Mouse (Mus musculus): ENCODE data around the gene Etv5. TPM values are rescaled to one million over a fixed set of nuclear protein-coding genes. Genes with fewer than 3 reads are reported as not detected.

Etv5 gene
- polyA plus RNA-seq, 1 experiment from 2014 or later = 14.3 TPM

DNA sequence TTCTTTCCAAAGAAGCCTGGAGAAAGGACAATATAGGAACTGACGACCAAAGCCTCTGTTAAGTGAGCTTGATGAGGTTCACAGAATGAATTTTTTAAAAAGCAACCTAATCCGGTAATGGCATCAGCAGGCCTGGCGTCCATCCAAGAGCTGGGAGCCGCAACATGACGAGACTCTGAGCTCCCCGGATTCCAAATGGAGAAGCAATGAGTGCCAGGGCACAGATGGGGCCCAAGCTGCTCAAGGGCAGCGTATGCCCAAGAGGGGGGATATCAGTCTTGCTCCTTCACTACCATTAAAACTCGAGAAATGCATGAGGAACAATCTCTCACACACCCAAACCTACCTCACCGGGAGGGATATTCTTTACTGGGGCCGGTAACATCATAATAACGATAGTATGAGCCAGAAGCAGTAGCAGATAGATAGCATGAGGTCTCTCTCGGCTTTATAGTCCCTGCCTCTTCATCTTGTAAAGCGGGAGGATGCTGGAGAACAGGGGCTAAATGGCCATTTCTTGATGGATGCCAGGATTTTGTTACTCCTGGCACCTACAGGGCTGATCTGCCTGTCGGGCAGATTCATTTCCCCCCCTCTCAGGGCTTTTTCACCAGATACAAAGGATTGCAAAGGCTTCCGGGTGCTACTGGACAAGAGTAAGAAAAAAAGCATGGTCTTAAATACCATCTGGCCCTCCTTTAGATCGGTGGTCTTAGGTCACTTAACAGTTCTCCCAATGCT is 9.1 kb downstream of the Etv5 start:
- Histone ChIP-seq H3K27me3 (ENCODE audit: control insufficient read depth, insufficient read depth, low read length) (no peaks in the 10 kb centered on the region), H3K9ac (ENCODE audit: low read length) (no peak overlapping the region), H3K4me1 (ENCODE audit: control insufficient read depth in 2 of 2, insufficient read depth in 2 of 2, low read length in 2 of 2) (peaks cover 19 to 25% of the 10 kb centered on the region in 2 experiments), H3K9me3 (ENCODE audit: control insufficient read depth, low read length) (no peaks in the 10 kb centered on the region), H3K27ac (replicated peaks in 1 of 2; ENCODE audit: control insufficient read depth in 1 of 2, insufficient read depth in 1 of 2, low read depth in 2 of 2, low read length in 2 of 2) (no peak overlapping the region), H3K36me3 (ENCODE audit: control insufficient read depth, insufficient read depth, low read length) (peaks cover 6% of the 10 kb centered on the region; the same call in 1 of the 2 replicates), H3K4me2 (ENCODE audit: low read length) (no peak overlapping the region), H3K4me3 (ENCODE audit: control insufficient read depth in 1 of 2, insufficient read depth in 1 of 2, low read depth in 1 of 2, low read length in 2 of 2) (no peak overlapping the region)
- 57% methylated on average over 16 of the region's 16 CpGs for WGBS
- ATAC-seq (ENCODE audit: insufficient number of reproducible peaks, insufficient read depth, low FRiP score, low read depth) = no peak

DNA sequence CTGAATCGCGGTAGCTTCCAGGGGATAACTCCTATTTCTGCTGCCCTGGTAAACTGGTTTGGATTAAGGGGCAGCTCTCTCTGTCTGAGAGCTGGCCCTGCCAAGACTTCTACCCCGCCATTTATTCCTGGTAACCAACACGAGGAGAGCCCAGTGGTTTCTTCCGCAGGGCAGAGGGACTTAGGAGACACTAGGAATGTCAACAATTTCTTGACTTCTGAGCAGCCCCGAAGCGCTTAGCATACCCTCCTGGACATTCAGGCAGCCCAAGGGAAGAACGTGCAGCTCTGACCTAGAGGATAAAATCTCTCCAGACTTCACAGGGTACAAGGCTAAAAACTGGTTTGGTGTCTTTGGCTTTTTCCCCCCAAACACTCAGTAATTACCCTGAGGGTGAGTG is 10.1 kb downstream of the Etv5 start:
- Histone ChIP-seq H3K4me3 (ENCODE audit: control insufficient read depth in 1 of 2, insufficient read depth in 1 of 2, low read depth in 1 of 2, low read length in 2 of 2) (peak overlapping the region; percentile 8 to 21; a peak in 2 of 4 replicates), H3K4me1 (ENCODE audit: control insufficient read depth in 2 of 2, insufficient read depth in 2 of 2, low read length in 2 of 2) (peaks cover 19 to 25% of the 10 kb centered on the region in 2 experiments), H3K27me3 (ENCODE audit: control insufficient read depth, insufficient read depth, low read length) (no peaks in the 10 kb centered on the region), H3K36me3 (ENCODE audit: control insufficient read depth, insufficient read depth, low read length) (peaks cover 11% of the 10 kb centered on the region), H3K27ac (replicated peaks in 1 of 2; ENCODE audit: control insufficient read depth in 1 of 2, insufficient read depth in 1 of 2, low read depth in 2 of 2, low read length in 2 of 2) (peak overlapping the region; percentile 62 to 71), H3K9ac (ENCODE audit: low read length) (peak overlapping the region; percentile 59), H3K4me2 (ENCODE audit: low read length) (peak overlapping the region; percentile 65), H3K9me3 (ENCODE audit: control insufficient read depth, low read length) (no peaks in the 10 kb centered on the region)
- ATAC-seq (ENCODE audit: insufficient number of reproducible peaks, insufficient read depth, low FRiP score, low read depth) = no peak
- 13% methylated on average over 8 of the region's 8 CpGs for WGBS

DNA sequence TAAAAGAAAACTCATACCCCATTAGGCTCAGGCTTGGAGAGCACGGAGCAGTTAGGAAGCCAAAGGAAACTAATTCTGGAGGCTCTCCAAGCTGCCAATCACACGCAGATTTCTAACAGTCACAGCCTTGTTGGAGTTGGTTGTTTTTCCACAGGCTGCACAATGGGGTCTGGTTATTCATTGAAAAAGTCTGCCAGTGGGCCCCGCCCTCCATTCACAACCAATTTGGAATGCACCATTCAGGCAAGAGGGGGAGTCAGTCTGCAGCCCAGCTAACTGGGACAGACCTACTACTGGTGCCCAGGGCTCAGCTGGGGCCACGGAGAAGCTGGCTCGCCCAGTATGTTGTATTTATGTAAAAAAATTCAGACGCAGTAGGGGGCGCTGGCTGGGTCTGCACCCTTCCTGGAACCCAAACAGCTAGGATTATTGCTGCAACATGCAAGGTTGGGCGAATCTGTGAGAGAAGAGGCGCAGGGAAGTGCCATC is 10.6 kb downstream of the Etv5 start:
- Histone ChIP-seq H3K4me1 (ENCODE audit: control insufficient read depth in 2 of 2, insufficient read depth in 2 of 2, low read length in 2 of 2) (peaks cover 19 to 25% of the 10 kb centered on the region in 2 experiments), H3K9me3 (ENCODE audit: control insufficient read depth, low read length) (no peaks in the 10 kb centered on the region), H3K27me3 (ENCODE audit: control insufficient read depth, insufficient read depth, low read length) (no peaks in the 10 kb centered on the region), H3K4me3 (ENCODE audit: control insufficient read depth in 1 of 2, insufficient read depth in 1 of 2, low read depth in 1 of 2, low read length in 2 of 2) (peak overlapping the region; percentile 8 to 21; a peak in 2 of 4 replicates), H3K27ac (replicated peaks in 1 of 2; ENCODE audit: control insufficient read depth in 1 of 2, insufficient read depth in 1 of 2, low read depth in 2 of 2, low read length in 2 of 2) (peak overlapping the region; percentile 62 to 71), H3K36me3 (ENCODE audit: control insufficient read depth, insufficient read depth, low read length) (peaks cover 11% of the 10 kb centered on the region), H3K4me2 (ENCODE audit: low read length) (peak overlapping the region; percentile 65), H3K9ac (ENCODE audit: low read length) (peak overlapping the region; percentile 59)
- peak; percentile 80 for ATAC-seq (ENCODE audit: insufficient number of reproducible peaks, insufficient read depth, low FRiP score, low read depth)
- WGBS = 7% methylated on average over 9 of the region's 9 CpGs

DNA sequence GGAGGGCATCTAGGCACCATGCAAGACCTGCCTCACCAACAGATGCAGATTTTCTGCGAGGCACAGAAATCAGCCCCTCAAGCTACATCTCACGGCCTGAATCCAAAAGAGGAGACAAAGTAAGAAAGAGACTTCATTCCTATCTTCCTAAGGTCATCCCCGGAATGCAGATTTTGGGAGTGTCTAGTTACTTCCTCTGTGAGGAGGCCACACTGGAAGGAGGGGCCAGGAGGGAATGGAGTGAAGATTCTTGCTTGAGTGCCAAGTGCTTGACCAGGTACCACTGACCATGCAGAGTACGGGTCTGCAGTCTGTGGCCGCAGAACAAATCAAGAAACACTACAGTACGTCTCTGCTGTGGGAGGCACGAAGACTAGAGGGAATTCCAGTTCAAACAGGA is 12.7 kb downstream of the Etv5 start:
- Histone ChIP-seq H3K27me3 (ENCODE audit: control insufficient read depth, insufficient read depth, low read length) (no peaks in the 10 kb centered on the region), H3K27ac (replicated peaks in 1 of 2; ENCODE audit: control insufficient read depth in 1 of 2, insufficient read depth in 1 of 2, low read depth in 2 of 2, low read length in 2 of 2) (no peak overlapping the region), H3K9ac (ENCODE audit: low read length) (no peak overlapping the region), H3K36me3 (ENCODE audit: control insufficient read depth, insufficient read depth, low read length) (peaks cover 11% of the 10 kb centered on the region), H3K4me3 (ENCODE audit: control insufficient read depth in 1 of 2, insufficient read depth in 1 of 2, low read depth in 1 of 2, low read length in 2 of 2) (no peak overlapping the region), H3K4me1 (ENCODE audit: control insufficient read depth in 2 of 2, insufficient read depth in 2 of 2, low read length in 2 of 2) (peaks cover 19 to 25% of the 10 kb centered on the region in 2 experiments), H3K9me3 (ENCODE audit: control insufficient read depth, low read length) (no peaks in the 10 kb centered on the region), H3K4me2 (ENCODE audit: low read length) (no peak overlapping the region)
- 72% methylated on average over 7 of the region's 7 CpGs for WGBS
- no peak for ATAC-seq (ENCODE audit: insufficient number of reproducible peaks, insufficient read depth, low FRiP score, low read depth)

DNA sequence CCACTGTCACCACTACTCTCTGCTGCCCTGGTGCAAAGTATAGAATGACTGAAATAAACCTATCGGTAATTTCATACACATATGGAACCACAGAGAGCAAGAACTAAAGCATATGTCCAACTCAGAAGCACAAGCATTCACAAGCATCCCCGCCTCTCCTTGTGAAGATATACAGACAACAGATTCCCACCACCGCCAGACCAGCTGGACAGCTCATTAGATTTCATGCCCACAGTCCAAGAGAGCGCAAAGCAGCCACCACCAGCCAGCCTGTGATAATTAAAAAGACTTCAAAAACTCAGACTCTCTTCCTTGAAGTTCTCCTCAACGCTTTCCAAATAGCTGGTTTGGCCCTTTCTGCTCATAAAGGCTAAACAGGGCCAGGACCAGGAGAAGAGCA is 17.3 kb downstream of the Etv5 start:
- no peak overlapping the region for H3K4me2 ChIP-seq (ENCODE audit: low read length)

DNA sequence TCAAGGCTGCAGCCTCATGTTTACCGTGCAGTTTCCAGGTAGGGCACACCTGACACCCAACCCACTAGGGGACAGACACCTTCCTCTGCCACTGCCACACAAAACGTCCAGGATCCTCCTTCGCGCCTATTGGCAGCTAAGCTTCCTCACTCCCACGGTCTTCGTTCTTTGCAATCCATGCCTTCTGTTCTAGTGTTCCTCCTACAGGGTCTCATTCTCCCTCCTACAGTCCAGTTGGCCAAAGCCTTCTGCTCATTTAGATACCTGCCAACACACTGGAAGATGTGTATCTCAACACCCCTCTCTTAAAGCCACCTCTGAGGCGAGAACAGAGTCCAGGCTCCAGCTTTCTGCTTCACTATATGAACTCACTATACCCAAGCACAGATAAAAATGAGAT is 21.6 kb downstream of the Etv5 start:
- no peak for ATAC-seq (ENCODE audit: insufficient number of reproducible peaks, insufficient read depth, low FRiP score, low read depth)

More for the DNA sequence above, 17.3 kb downstream of the Etv5 start:
- Histone ChIP-seq H3K4me3 (ENCODE audit: control insufficient read depth in 1 of 2, insufficient read depth in 1 of 2, low read depth in 1 of 2, low read length in 2 of 2) (no peak overlapping the region), H3K27me3 (ENCODE audit: control insufficient read depth, insufficient read depth, low read length) (no peaks in the 10 kb centered on the region), H3K27ac (replicated peaks in 1 of 2; ENCODE audit: control insufficient read depth in 1 of 2, insufficient read depth in 1 of 2, low read depth in 2 of 2, low read length in 2 of 2) (no peak overlapping the region), H3K9ac (ENCODE audit: low read length) (no peak overlapping the region), H3K4me1 (ENCODE audit: control insufficient read depth in 2 of 2, insufficient read depth in 2 of 2, low read length in 2 of 2) (0 out of 4 replicates have a peak, but pooled peaks cover 0 to 3% of the 10 kb centered on the region in 2 experiments), H3K36me3 (ENCODE audit: control insufficient read depth, insufficient read depth, low read length) (peaks cover 8% of the 10 kb centered on the region), H3K9me3 (ENCODE audit: control insufficient read depth, low read length) (no peaks in the 10 kb centered on the region)
- ATAC-seq (ENCODE audit: insufficient number of reproducible peaks, insufficient read depth, low FRiP score, low read depth) = no peak
- 89% methylated on average over 5 of the region's 5 CpGs for WGBS

DNA sequence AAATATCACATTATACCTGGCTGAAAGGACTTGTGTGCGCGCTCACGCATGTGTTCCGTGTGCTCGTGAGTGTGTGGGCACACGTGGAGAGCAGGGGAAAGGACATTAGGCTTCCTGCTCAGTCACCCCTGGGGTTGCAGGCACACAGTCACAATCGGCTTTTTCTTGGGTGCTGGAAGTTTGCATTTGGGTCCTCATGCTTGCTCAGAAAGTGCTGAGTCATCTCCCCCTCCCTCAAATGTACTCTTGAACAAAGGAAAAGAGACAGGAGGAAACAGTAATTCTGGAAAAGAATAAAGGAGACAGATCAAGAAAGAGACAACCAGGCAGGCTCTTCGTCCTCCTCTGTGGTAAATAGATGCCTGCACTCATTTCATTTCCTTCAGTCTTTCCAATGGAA is 22.5 kb downstream of the Etv5 start:
- WGBS = 75% methylated on average over 8 of the region's 8 CpGs
- H3K27me3 ChIP-seq (ENCODE audit: control insufficient read depth, insufficient read depth, low read length) = no peaks in the 10 kb centered on the region
- no peak overlapping the region for H3K4me3 ChIP-seq (ENCODE audit: control insufficient read depth in 1 of 2, insufficient read depth in 1 of 2, low read depth in 1 of 2, low read length in 2 of 2)
- no peak for ATAC-seq (ENCODE audit: insufficient number of reproducible peaks, insufficient read depth, low FRiP score, low read depth)
- H3K27ac ChIP-seq (replicated peaks in 1 of 2; ENCODE audit: control insufficient read depth in 1 of 2, insufficient read depth in 1 of 2, low read depth in 2 of 2, low read length in 2 of 2) = no peak overlapping the region
- no peak overlapping the region for H3K9ac ChIP-seq (ENCODE audit: low read length)
- H3K36me3 ChIP-seq (ENCODE audit: control insufficient read depth, insufficient read depth, low read length) = no peaks in the 10 kb centered on the region
- H3K9me3 ChIP-seq (ENCODE audit: control insufficient read depth, low read length) = no peaks in the 10 kb centered on the region
- no peak overlapping the region for H3K4me2 ChIP-seq (ENCODE audit: low read length)
- peaks cover 2 to 18% of the 10 kb centered on the region in 2 experiments; a peak in 3 of 4 replicates for H3K4me1 ChIP-seq (ENCODE audit: control insufficient read depth in 2 of 2, insufficient read depth in 2 of 2, low read length in 2 of 2)

More for the DNA sequence above, 21.6 kb downstream of the Etv5 start:
- Histone ChIP-seq H3K36me3 (ENCODE audit: control insufficient read depth, insufficient read depth, low read length) (no peaks in the 10 kb centered on the region), H3K9ac (ENCODE audit: low read length) (no peak overlapping the region), H3K4me3 (ENCODE audit: control insufficient read depth in 1 of 2, insufficient read depth in 1 of 2, low read depth in 1 of 2, low read length in 2 of 2) (no peak overlapping the region), H3K4me1 (ENCODE audit: control insufficient read depth in 2 of 2, insufficient read depth in 2 of 2, low read length in 2 of 2) (peaks cover 2 to 18% of the 10 kb centered on the region in 2 experiments; a peak in 3 of 4 replicates), H3K9me3 (ENCODE audit: control insufficient read depth, low read length) (no peaks in the 10 kb centered on the region), H3K27me3 (ENCODE audit: control insufficient read depth, insufficient read depth, low read length) (no peaks in the 10 kb centered on the region), H3K27ac (replicated peaks in 1 of 2; ENCODE audit: control insufficient read depth in 1 of 2, insufficient read depth in 1 of 2, low read depth in 2 of 2, low read length in 2 of 2) (no peak overlapping the region), H3K4me2 (ENCODE audit: low read length) (no peak overlapping the region)
- 94% methylated on average over 7 of the region's 7 CpGs for WGBS

All from heart, embryonic 14.5 days (tissue).